Mouse (Mus musculus): ENCODE measurements at regions not wholly inside any gene's neighbourhood (a gene's known extent, or its start where the extent isn't known, plus 50 kb on each side); places are given as distances from the start of the nearest gene placed in this dataset.
"Not testable (repeated sequence)": the region's sequence is repeated elsewhere in the genome, so short reads cannot be mapped to it uniquely, and the experiment has no call there.

DNA sequence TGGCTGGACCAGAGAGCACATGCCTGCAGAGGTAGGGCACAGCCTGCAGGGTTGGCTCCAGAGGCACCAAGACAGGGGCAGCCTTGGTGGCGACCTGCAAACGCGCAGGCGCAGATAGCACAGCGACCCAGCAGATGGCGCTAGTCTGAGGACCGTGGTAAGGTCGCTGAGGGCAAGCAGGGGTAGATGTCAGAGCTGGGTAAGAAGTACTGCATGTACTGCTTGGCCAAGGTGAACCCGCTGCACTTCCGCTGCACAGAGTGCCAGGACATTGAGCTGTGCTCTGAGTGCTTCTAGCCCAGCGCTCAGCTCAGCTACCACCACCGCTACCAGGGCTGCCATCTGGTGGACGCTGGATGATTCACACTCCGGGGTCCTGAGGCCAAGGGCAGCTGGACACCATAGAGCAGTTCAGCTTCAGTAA lies 68.3 kb downstream of the Hsp90b1 start:
- DNase-seq = peak; percentile 62

DNA sequence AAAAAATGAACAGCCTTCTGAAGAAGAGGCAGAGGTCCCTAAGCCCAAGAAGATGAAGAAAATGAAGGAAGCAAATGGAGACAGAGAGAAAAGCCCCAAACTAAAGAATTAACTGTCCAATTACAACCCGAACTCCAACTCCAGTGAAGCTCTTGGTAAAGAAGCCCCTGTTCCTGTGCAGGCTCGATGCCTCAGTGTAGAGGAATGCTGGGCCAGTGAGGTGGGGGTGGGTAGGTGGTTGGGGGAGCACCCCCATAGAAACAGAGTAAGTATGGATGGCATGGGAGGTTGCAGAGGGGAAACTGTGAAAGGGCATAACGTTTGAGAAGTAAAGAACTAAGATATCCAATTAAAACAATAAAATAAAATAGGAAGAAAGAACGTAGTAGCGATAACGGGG lies 68.8 kb downstream of the Hsp90b1 start:
- DNase-seq = not testable (repeated sequence)

GRCm38 (mm10) chr10:86626734-86627133 lies 78.6 kb downstream of the Hsp90b1 start:
- DNase-seq = not testable (repeated sequence)

DNA sequence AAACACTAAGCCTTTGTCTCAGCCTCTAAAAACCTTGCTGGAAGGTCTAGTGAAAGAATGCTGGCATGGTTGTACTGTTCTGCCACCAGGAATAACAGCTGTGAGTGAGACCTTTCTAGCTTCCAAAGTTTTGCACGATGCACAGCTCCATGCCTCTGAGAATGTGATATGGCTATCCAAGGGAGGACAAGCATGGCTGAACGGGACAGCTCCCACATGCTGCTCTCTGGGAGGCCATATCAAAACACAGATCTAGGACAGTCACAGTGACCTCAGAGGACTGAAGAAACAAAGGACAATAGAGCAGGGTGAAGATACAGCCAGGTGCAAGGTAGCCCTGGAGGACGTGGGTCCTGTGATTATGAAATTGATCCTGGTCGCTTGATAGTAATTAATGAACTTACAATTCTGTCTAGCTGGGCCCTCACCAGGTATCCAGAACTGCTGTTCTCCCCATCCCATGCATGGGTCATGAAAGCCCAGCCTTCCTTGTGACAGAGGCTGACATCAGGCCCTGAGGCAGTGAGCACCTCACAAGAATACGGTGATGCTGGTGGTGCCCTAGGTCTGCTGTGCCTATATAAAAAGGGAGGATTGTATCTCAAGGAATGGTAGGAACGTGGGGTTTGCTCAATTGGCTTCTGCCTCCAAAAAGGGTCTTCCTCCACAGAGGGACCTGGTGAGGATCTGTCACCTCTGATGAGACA lies 87.2 kb downstream of the Hsp90b1 start:
- DNase-seq = not testable (repeated sequence)

GRCm38 (mm10) chr10:86612341-86612740 lies 93.0 kb downstream of the Hsp90b1 start:
- not testable (repeated sequence) for DNase-seq

DNA sequence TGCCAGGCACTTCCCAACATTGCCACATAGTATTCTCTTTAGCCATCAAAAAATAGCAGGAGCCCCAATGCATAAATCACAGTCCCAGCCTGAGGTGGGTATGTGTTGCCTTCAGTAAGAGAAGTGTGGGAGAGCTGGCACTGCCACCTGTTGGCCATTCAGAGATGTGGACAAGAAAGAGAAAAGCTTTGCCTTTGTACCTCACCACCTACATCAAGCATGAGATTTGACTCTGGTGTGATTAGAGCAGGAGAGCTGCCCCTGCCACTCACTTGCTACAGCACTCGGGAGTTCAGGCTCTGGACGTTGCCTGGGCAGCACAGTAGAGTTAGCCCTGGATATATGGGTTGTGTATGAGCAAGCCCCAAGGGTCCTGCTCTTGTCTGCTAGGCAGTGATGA lies 95.3 kb downstream of the Hsp90b1 start:
- peak; percentile 5 for DNase-seq

- not testable (repeated sequence) for DNase-seq
These were observed 102.1 kb upstream of the Syn3 start for GRCm38 (mm10) chr10:86600843-86601242.

GRCm38 (mm10) chr10:86599991-86600390 lies 101.3 kb upstream of the Syn3 start:
- DNase-seq = not testable (repeated sequence)

GRCm38 (mm10) chr10:86590211-86590610 lies 91.5 kb upstream of the Syn3 start:
- not testable (repeated sequence) for DNase-seq

DNA sequence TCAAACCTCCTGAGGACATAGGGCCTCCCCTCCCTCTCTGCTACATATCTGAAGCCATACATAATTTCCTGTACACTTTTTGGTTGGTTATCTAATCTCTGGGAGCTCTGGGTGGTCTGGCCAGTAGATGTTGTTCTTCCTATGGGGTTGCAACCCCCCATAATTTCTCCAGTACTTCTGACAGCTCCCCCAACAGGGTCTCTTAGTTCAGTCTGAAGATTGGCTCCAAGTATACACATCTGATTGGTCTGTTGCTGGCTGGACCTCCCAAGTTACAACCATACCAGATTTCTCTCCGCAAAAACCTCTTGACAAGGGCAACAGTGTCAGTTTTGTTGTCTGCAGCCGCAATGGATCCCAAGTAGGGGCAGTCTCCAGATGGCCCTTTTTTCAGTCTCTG lies 68.2 kb upstream of the Syn3 start:
- not testable (repeated sequence) for DNase-seq

DNA sequence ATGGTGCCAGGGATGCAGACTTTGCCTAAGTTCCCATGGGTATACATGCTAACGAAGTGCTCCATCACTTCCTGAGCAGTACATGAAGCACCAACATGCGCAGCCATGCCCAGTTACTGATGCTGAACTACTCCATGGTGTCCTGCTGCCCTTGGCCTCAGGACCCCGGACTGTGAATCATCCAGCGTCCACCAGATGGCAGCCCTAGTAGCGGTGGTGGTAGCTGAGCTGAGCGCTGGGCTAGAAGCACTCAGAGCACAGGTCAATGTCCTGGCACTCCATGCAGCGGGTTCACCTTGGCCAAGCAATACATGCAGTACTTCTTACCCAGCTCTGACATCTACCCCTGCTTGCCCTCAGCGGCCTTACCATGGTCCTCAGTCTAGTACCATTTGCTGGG lies 57.1 kb upstream of the Syn3 start:
- DNase-seq = no peak
